Mouse (Mus musculus) lung, embryonic 14.5 days (tissue): ENCODE data around the gene Myo15. TPM values are rescaled to one million over a fixed set of nuclear protein-coding genes. Genes with fewer than 3 reads are reported as not detected.

Experiments
- ATAC-seq: fragments of 200-750 bp; cut with Nextera tagmentation; 2 replicates; pipeline ENCODE4 v1.8.0; 2017; ENCODE audit warnings: mild to moderate bottlenecking, moderate TSS enrichment, moderate library complexity; ENCODE audit not compliant: insufficient read depth
- DNase-seq: peaks from one replicate; pipeline ENCODE4 v3.0.0-alpha.2; 2015
- H3K27ac ChIP-seq: fragments of 300-500 bp; sonication (generic); 2 replicates; pipeline ENCODE4 v1.5.1; 2014; ENCODE audit warnings: low read depth, mild to moderate bottlenecking, moderate library complexity
- H3K27me3 ChIP-seq: fragments of 300-500 bp; sonication (generic); 2 replicates; pipeline ENCODE4 v1.6.1; 2014; ENCODE audit warnings: low read length, control low read depth; ENCODE audit not compliant: insufficient read depth
- H3K36me3 ChIP-seq: fragments of 300-500 bp; sonication (generic); 2 replicates; pipeline ENCODE4 v1.6.1; 2014; ENCODE audit warnings: control low read depth; ENCODE audit not compliant: insufficient read depth
- H3K4me1 ChIP-seq: fragments of 300-500 bp; sonication (generic); 2 replicates; pipeline ENCODE4 v1.6.1; 2014; ENCODE audit warnings: antibody characterized with exemption, control low read depth; ENCODE audit not compliant: insufficient read depth
- H3K4me2 ChIP-seq: fragments of 300-500 bp; sonication (generic); 2 replicates; pipeline ENCODE4 v1.6.1; 2014; ENCODE audit warnings: mild to moderate bottlenecking
- H3K4me3 ChIP-seq: fragments of 300-500 bp; sonication (generic); 2 replicates; pipeline ENCODE4 v1.5.1; 2014; ENCODE audit warnings: low read depth, low read length
- H3K9ac ChIP-seq: fragments of 300-500 bp; sonication (generic); 2 replicates; pipeline ENCODE4 v1.6.1; 2014
- H3K9me3 ChIP-seq: fragments of 300-500 bp; sonication (generic); 2 replicates; pipeline ENCODE4 v1.6.1; 2016; ENCODE audit warnings: low read depth, low read length, control low read depth
- CTCF ChIP-seq: IDR thresholded peaks from 2 replicates; pipeline ENCODE4 v1.5.1; 2016; ENCODE audit warnings: antibody characterized with exemption, low read depth
- WGBS: fragments of 180-500 bp; shearing (Covaris S2); extraction: QIAGEN DNeasy Blood & Tissue Kit; methylation state at CpG from one replicate; pipeline ENCODE4 v1.1.7; 2014; 5-methylcytosine and 5-hydroxymethylcytosine counted together
- polyA plus RNA-seq: library from polyadenylated mRNA; unstranded; fragments of >200 nt; fragmentation: Nextera tagmentation; extraction: Ambion mirVana; gene quantifications from 2 replicates; pipeline ENCODE4 v1.2.1, GENCODE M21; 2014

Gene Myo15
- polyA plus RNA-seq, 1 experiment from 2014 or later, result 0.08 TPM

DNA sequence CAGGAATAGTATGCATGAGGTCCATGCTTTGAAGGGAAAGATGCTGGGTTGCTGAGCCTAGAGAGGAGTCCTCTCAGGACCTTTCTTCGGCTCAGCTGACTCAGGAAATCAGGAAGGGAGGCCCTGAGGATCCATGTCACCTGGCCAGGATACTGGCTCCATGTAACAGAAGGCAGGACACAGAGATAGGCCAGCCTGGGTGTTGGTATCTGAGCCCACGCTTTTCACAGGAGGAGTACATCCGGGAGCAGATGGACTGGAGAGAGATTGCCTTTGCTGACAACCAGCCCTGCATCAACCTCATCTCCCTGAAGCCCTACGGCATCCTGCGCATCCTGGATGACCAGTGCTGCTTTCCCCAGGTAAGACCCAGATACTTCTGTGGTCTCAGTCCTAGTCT, 23.6 kb downstream of the Myo15 start:
- ATAC-seq (no peak), DNase-seq (no peak)
- TF ChIP-seq CTCF, result no peak
- Histone ChIP-seq H3K4me2 (no peak overlapping the region), H3K9ac (no peak overlapping the region), H3K9me3 (no peaks in the 10 kb centered on the region), H3K36me3 (no peaks in the 10 kb centered on the region), H3K27me3 (no peaks in the 10 kb centered on the region), H3K27ac (no peak overlapping the region), H3K4me3 (no peak overlapping the region), H3K4me1 (no peaks in the 10 kb centered on the region)
- 83% methylated on average over 5 of the region's 5 CpGs for WGBS

DNA sequence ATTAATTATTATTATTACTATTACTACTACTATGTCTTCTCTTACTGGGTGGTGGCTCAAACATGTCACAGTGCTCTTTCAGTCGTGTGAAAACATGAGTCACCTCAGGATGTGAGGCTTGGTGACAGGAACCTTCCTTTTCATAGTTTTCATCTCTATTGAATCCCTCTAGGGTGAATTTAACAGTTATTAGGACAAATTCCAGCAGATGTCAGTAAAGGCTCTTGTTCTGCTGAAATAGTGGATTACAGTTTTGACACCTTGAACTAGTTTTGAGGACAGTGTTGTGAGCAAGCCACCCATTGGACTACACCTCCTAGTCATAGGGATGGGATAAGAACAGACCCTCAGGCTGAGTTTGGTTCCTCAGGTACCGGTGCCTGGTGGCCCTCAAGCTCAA, 26.6 kb downstream of the Myo15 start:
- H3K36me3 ChIP-seq, result no peaks in the 10 kb centered on the region
- DNase-seq, result peak; percentile 8
- no peak overlapping the region for H3K27ac ChIP-seq
- no peak overlapping the region for H3K4me2 ChIP-seq
- ATAC-seq, result no peak
- H3K27me3 ChIP-seq, result no peaks in the 10 kb centered on the region
- no peak overlapping the region for H3K9ac ChIP-seq
- no peaks in the 10 kb centered on the region for H3K9me3 ChIP-seq
- 60% methylated on average over 2 of the region's 2 CpGs for WGBS
- no peaks in the 10 kb centered on the region for H3K4me1 ChIP-seq
- TF ChIP-seq CTCF, result no peak
- H3K4me3 ChIP-seq, result no peak overlapping the region

DNA sequence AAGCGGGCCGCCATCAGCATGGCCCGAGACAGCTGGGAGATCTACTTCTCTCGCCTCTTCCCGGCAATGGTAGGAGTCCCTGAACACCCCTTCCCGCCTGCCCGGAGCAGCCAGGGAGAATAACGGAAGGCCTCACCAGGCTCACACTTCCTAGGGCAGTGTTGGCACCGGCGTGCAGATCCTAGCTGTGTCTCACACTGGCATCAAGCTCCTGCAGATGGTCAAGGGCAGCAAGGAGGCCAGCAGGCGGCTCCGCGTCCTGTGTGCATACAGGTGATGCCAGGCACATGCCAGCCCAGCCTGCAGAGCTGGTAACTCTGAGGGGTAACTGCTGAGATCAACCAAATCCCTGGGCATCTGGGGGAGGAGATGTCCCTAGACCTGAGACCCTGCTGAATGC, 38.1 kb downstream of the Myo15 start:
- no peak overlapping the region for H3K9ac ChIP-seq
- DNase-seq (no peak), ATAC-seq (no peak)
- H3K36me3 ChIP-seq, result no peaks in the 10 kb centered on the region
- 68% methylated on average over 13 of the region's 13 CpGs for WGBS
- H3K9me3 ChIP-seq, result no peaks in the 10 kb centered on the region
- TF ChIP-seq CTCF, result no peak
- no peak overlapping the region for H3K4me2 ChIP-seq
- H3K27me3 ChIP-seq, result peaks cover 11% of the 10 kb centered on the region
- H3K4me3 ChIP-seq, result no peak overlapping the region
- 0 out of 2 replicates have a peak, but pooled peaks cover 3% of the 10 kb centered on the region for H3K4me1 ChIP-seq
- H3K27ac ChIP-seq, result no peak overlapping the region

GRCm38 (mm10) chr11:60508950-60509349, 39.8 kb downstream of the Myo15 start:
- Histone ChIP-seq H3K9ac (peak overlapping the region; percentile 36), H3K27ac (no peak overlapping the region), H3K4me1 (0 out of 2 replicates have a peak, but pooled peaks cover 3% of the 10 kb centered on the region), H3K9me3 (no peaks in the 10 kb centered on the region), H3K4me2 (peak overlapping the region; percentile 74), H3K4me3 (peak overlapping the region; percentile 37), H3K27me3 (peaks cover 11% of the 10 kb centered on the region), H3K36me3 (no peaks in the 10 kb centered on the region)
- 5% methylated on average over 11 of the region's 11 CpGs for WGBS
- no peak for TF ChIP-seq CTCF
- DNase-seq (peak; percentile 31), ATAC-seq (peak; percentile 52; the same call in 1 of the 2 replicates)

GRCm38 (mm10) chr11:60509500-60509899, 40.4 kb downstream of the Myo15 start:
- under 1% methylated on average over 25 of the region's 25 CpGs for WGBS
- peak overlapping the region; percentile 37 for H3K4me3 ChIP-seq
- H3K27me3 ChIP-seq, result peaks cover 11% of the 10 kb centered on the region
- H3K27ac ChIP-seq, result no peak overlapping the region
- 0 out of 2 replicates have a peak, but pooled peaks have one; percentile 65 for ATAC-seq
- 0 out of 2 replicates have a peak, but pooled peaks cover 3% of the 10 kb centered on the region for H3K4me1 ChIP-seq
- peak; percentile 48 for DNase-seq
- peak overlapping the region; percentile 74 for H3K4me2 ChIP-seq
- H3K9ac ChIP-seq, result peak overlapping the region; percentile 36
- TF ChIP-seq CTCF, result no peak
- no peaks in the 10 kb centered on the region for H3K9me3 ChIP-seq
- H3K36me3 ChIP-seq, result no peaks in the 10 kb centered on the region

GRCm38 (mm10) chr11:60511893-60512292, 42.8 kb downstream of the Myo15 start:
- DNase-seq (no peak), ATAC-seq (no peak)
- 0 out of 2 replicates have a peak, but pooled peaks cover 3% of the 10 kb centered on the region for H3K4me1 ChIP-seq
- H3K27me3 ChIP-seq, result peaks cover 11% of the 10 kb centered on the region
- H3K4me2 ChIP-seq, result no peak overlapping the region
- no peak overlapping the region for H3K27ac ChIP-seq
- no peak overlapping the region for H3K9ac ChIP-seq
- no peak overlapping the region for H3K4me3 ChIP-seq
- no peaks in the 10 kb centered on the region for H3K36me3 ChIP-seq
- WGBS, result 75% methylated on average over 1 of the region's 1 CpGs
- no peaks in the 10 kb centered on the region for H3K9me3 ChIP-seq
- TF ChIP-seq CTCF, result no peak

DNA sequence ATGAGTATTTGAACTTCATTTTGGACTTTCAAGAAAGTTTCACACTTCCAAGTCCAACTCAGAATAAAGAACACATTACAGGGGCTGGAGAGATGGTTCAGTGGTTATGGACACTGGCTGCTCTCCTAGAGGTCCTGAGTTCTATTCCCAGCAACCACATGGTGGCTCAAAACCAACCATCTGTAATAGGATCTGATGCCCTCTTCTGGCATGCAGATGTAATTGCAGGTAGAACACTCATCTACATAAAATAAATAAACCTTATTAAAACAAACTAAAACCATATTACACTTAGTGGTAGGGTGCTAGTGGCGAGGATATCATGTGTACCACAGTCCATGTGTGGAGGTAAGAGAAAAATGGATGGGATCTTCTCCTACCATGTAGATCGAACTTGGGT, 43.4 kb downstream of the Myo15 start:
- WGBS, result 79% methylated on average over 2 of the region's 2 CpGs
- ATAC-seq, result no peak
- Histone ChIP-seq H3K4me1 (0 out of 2 replicates have a peak, but pooled peaks cover 3% of the 10 kb centered on the region), H3K9ac (no peak overlapping the region), H3K27me3 (peaks cover 11% of the 10 kb centered on the region), H3K36me3 (no peaks in the 10 kb centered on the region), H3K4me2 (no peak overlapping the region), H3K9me3 (no peaks in the 10 kb centered on the region), H3K4me3 (no peak overlapping the region), H3K27ac (no peak overlapping the region)
- DNase-seq, result no peak
- TF ChIP-seq CTCF, result peak; percentile 45
